Mouse (Mus musculus): Measurements from ENCODE around the gene Ptpn7. TPM values are rescaled to one million over a fixed set of nuclear protein-coding genes. Genes with fewer than 3 reads are reported as not detected.

Gene Ptpn7
- polyA plus RNA-seq, 1 experiment from 2014 or later: 3.0 TPM

- H3K4me3 ChIP-seq (ENCODE audit: low read depth, low read length): no peak overlapping the region
- no peak overlapping the region for H3K27ac ChIP-seq (ENCODE audit: low read length)
- H3K4me2 ChIP-seq (replicated peaks; ENCODE audit: low read depth, low read length): no peak overlapping the region
- no peak for DNase-seq (ENCODE audit: low spot score)
- no peaks in the 10 kb centered on the region for H3K36me3 ChIP-seq (ENCODE audit: insufficient read depth, low read length)
- H3K9me3 ChIP-seq (ENCODE audit: low read length): no peaks in the 10 kb centered on the region
- ATAC-seq: no peak
- 65% methylated on average over 3 of the region's 3 CpGs for WGBS
- H3K9ac ChIP-seq (replicated peaks; ENCODE audit: low read depth): no peak overlapping the region
- H3K4me1 ChIP-seq (ENCODE audit: insufficient read depth, low read depth, low read length): no peaks in the 10 kb centered on the region
- H3K27me3 ChIP-seq (replicated peaks; ENCODE audit: insufficient read depth, low read length): no peaks in the 10 kb centered on the region
- no peak for TF ChIP-seq CTCF (IDR thresholded peaks at IDR 0.05)
- TF ChIP-seq EP300 (IDR thresholded peaks at IDR 0.05): no peak
These were observed 42.7 kb downstream of the Ptpn7 start for GRCm38 (mm10) chr1:135175176-135175575.

GRCm38 (mm10) chr1:135177724-135178123, 45.2 kb downstream of the Ptpn7 start:
- H3K27me3 ChIP-seq (replicated peaks; ENCODE audit: insufficient read depth, low read length): no peaks in the 10 kb centered on the region
- no peak for TF ChIP-seq CTCF (IDR thresholded peaks at IDR 0.05)
- no peak for TF ChIP-seq EP300 (IDR thresholded peaks at IDR 0.05)
- H3K27ac ChIP-seq (ENCODE audit: low read length): no peak overlapping the region
- DNase-seq (ENCODE audit: low spot score): no peak
- H3K4me2 ChIP-seq (replicated peaks; ENCODE audit: low read depth, low read length): no peak overlapping the region
- no peaks in the 10 kb centered on the region for H3K36me3 ChIP-seq (ENCODE audit: insufficient read depth, low read length)
- ATAC-seq: no peak
- H3K4me3 ChIP-seq (ENCODE audit: low read depth, low read length): no peak overlapping the region
- no peaks in the 10 kb centered on the region for H3K9me3 ChIP-seq (ENCODE audit: low read length)
- whole genome bisulfite sequencing: 98% methylated on average over 3 of the region's 3 CpGs
- H3K4me1 ChIP-seq (ENCODE audit: insufficient read depth, low read depth, low read length): no peaks in the 10 kb centered on the region
- H3K9ac ChIP-seq (replicated peaks; ENCODE audit: low read depth): no peak overlapping the region

GRCm38 (mm10) chr1:135178863-135179262, 46.4 kb downstream of the Ptpn7 start:
- Histone ChIP-seq H3K9me3 (ENCODE audit: low read length) (no peaks in the 10 kb centered on the region), H3K36me3 (ENCODE audit: insufficient read depth, low read length) (no peaks in the 10 kb centered on the region), H3K27ac (ENCODE audit: low read length) (no peak overlapping the region), H3K9ac (replicated peaks; ENCODE audit: low read depth) (no peak overlapping the region), H3K4me3 (ENCODE audit: low read depth, low read length) (no peak overlapping the region), H3K4me2 (replicated peaks; ENCODE audit: low read depth, low read length) (no peak overlapping the region), H3K27me3 (replicated peaks; ENCODE audit: insufficient read depth, low read length) (no peaks in the 10 kb centered on the region), H3K4me1 (ENCODE audit: insufficient read depth, low read depth, low read length) (no peaks in the 10 kb centered on the region)
- no peak for TF ChIP-seq EP300 (IDR thresholded peaks at IDR 0.05)
- no peak for TF ChIP-seq CTCF (IDR thresholded peaks at IDR 0.05)
- 77% methylated on average over 7 of the region's 7 CpGs for WGBS
- ATAC-seq: no peak
- no peak for DNase-seq (ENCODE audit: low spot score)

- H3K4me3 ChIP-seq (ENCODE audit: low read depth, low read length): no peak overlapping the region
- DNase-seq (ENCODE audit: low spot score) (no peak), ATAC-seq (no peak)
- H3K4me2 ChIP-seq (replicated peaks; ENCODE audit: low read depth, low read length): no peak overlapping the region
- no peaks in the 10 kb centered on the region for H3K9me3 ChIP-seq (ENCODE audit: low read length)
- TF ChIP-seq EP300 (IDR thresholded peaks at IDR 0.05) (no peak), CTCF (IDR thresholded peaks at IDR 0.05) (no peak)
- H3K27me3 ChIP-seq (replicated peaks; ENCODE audit: insufficient read depth, low read length): no peaks in the 10 kb centered on the region
- no peaks in the 10 kb centered on the region for H3K36me3 ChIP-seq (ENCODE audit: insufficient read depth, low read length)
- H3K27ac ChIP-seq (ENCODE audit: low read length): no peak overlapping the region
- H3K4me1 ChIP-seq (ENCODE audit: insufficient read depth, low read depth, low read length): no peaks in the 10 kb centered on the region
- H3K9ac ChIP-seq (replicated peaks; ENCODE audit: low read depth): no peak overlapping the region
- 64% methylated on average over 10 of the region's 10 CpGs for WGBS
These were observed 48.3 kb downstream of the Ptpn7 start for GRCm38 (mm10) chr1:135180830-135181229.

- TF ChIP-seq EP300 (IDR thresholded peaks at IDR 0.05): no peak
- no peak for TF ChIP-seq CTCF (IDR thresholded peaks at IDR 0.05)
- Histone ChIP-seq H3K4me2 (replicated peaks; ENCODE audit: low read depth, low read length) (no peak overlapping the region), H3K4me3 (ENCODE audit: low read depth, low read length) (no peak overlapping the region), H3K9me3 (ENCODE audit: low read length) (no peaks in the 10 kb centered on the region), H3K4me1 (ENCODE audit: insufficient read depth, low read depth, low read length) (no peaks in the 10 kb centered on the region), H3K27ac (ENCODE audit: low read length) (no peak overlapping the region), H3K27me3 (replicated peaks; ENCODE audit: insufficient read depth, low read length) (no peaks in the 10 kb centered on the region), H3K9ac (replicated peaks; ENCODE audit: low read depth) (no peak overlapping the region), H3K36me3 (ENCODE audit: insufficient read depth, low read length) (no peaks in the 10 kb centered on the region)
- ATAC-seq (no peak), DNase-seq (ENCODE audit: low spot score) (no peak)
- 52% methylated on average over 4 of the region's 4 CpGs for WGBS
These were observed 48.8 kb downstream of the Ptpn7 start for GRCm38 (mm10) chr1:135181275-135181674.

- H3K36me3 ChIP-seq (ENCODE audit: insufficient read depth, low read length): no peaks in the 10 kb centered on the region
- no peaks in the 10 kb centered on the region for H3K4me1 ChIP-seq (ENCODE audit: insufficient read depth, low read depth, low read length)
- WGBS: 74% methylated on average over 8 of the region's 8 CpGs
- H3K27me3 ChIP-seq (replicated peaks; ENCODE audit: insufficient read depth, low read length): no peaks in the 10 kb centered on the region
- no peak overlapping the region for H3K4me3 ChIP-seq (ENCODE audit: low read depth, low read length)
- H3K9ac ChIP-seq (replicated peaks; ENCODE audit: low read depth): no peak overlapping the region
- TF ChIP-seq CTCF (IDR thresholded peaks at IDR 0.05): no peak
- TF ChIP-seq EP300 (IDR thresholded peaks at IDR 0.05): no peak
- H3K27ac ChIP-seq (ENCODE audit: low read length): no peak overlapping the region
- DNase-seq (ENCODE audit: low spot score) (no peak), ATAC-seq (no peak)
- no peak overlapping the region for H3K4me2 ChIP-seq (replicated peaks; ENCODE audit: low read depth, low read length)
- H3K9me3 ChIP-seq (ENCODE audit: low read length): no peaks in the 10 kb centered on the region
These were observed 49.6 kb downstream of the Ptpn7 start for GRCm38 (mm10) chr1:135181880-135182623.

All from lung, postnatal 0 days (tissue).